Mouse (Mus musculus) heart, embryonic 13.5 days (tissue): Measurements from ENCODE around the gene Pola2. TPM values are rescaled to one million over a fixed set of nuclear protein-coding genes. Genes with fewer than 3 reads are reported as not detected.

ENCODE experiments used
- ATAC-seq: fragments of 200-750 bp; cut with Nextera tagmentation; 2 replicates; pipeline ENCODE4 v1.8.0; 2017; ENCODE audit warnings: moderate TSS enrichment; ENCODE audit not compliant: insufficient number of reproducible peaks, low FRiP score, low TSS enrichment; ENCODE audit errors: extremely low read depth
- H3K27ac ChIP-seq: fragments of 300-500 bp; sonication (generic); replicated peaks from 2 replicates; pipeline ENCODE4 v1.5.1; 2015; ENCODE audit warnings: moderate library complexity, mild to moderate bottlenecking, inconsistent platforms
- H3K27me3 ChIP-seq: fragments of 300-500 bp; sonication (generic); replicated peaks from 2 replicates; pipeline ENCODE4 v1.6.1; 2015; ENCODE audit warnings: mild to moderate bottlenecking, inconsistent platforms
- H3K36me3 ChIP-seq: fragments of 300-500 bp; sonication (generic); 2 replicates; pipeline ENCODE4 v1.6.1; 2015; ENCODE audit warnings: mild to moderate bottlenecking, inconsistent platforms
- H3K4me1 ChIP-seq: fragments of 300-500 bp; sonication (generic); 2 replicates; pipeline ENCODE4 v1.6.1; 2015; ENCODE audit warnings: inconsistent platforms
- H3K4me2 ChIP-seq: fragments of 300-500 bp; sonication (generic); 2 replicates; pipeline ENCODE4 v1.6.1; 2015; ENCODE audit warnings: inconsistent platforms, mild to moderate bottlenecking, moderate library complexity
- H3K4me3 ChIP-seq: fragments of 300-500 bp; sonication (generic); 2 replicates; pipeline ENCODE4 v1.5.1; 2015; ENCODE audit warnings: moderate library complexity, mild to moderate bottlenecking, inconsistent platforms
- H3K9ac ChIP-seq: fragments of 300-500 bp; sonication (generic); 2 replicates; pipeline ENCODE4 v1.6.1; 2015; ENCODE audit warnings: inconsistent platforms, mild to moderate bottlenecking, moderate library complexity
- H3K9me3 ChIP-seq: fragments of 300-500 bp; sonication (generic); 2 replicates; pipeline ENCODE4 v1.6.1; 2016; ENCODE audit warnings: inconsistent platforms
- WGBS: fragments of 180-500 bp; shearing (Covaris S2); methylation state at CpG from one replicate; pipeline ENCODE4 v1.1.7; 2015; ENCODE audit warnings: mixed read lengths; 5-methylcytosine and 5-hydroxymethylcytosine counted together
- polyA plus RNA-seq: library from polyadenylated mRNA; unstranded; fragments of >200 nt; fragmentation: Nextera tagmentation; extraction: Ambion mirVana; gene quantifications from 2 replicates; pipeline ENCODE4 v1.2.1, GENCODE M21; 2015

Pola2 gene
- polyA plus RNA-seq, 1 experiment from 2014 or later = 47.2 TPM

DNA sequence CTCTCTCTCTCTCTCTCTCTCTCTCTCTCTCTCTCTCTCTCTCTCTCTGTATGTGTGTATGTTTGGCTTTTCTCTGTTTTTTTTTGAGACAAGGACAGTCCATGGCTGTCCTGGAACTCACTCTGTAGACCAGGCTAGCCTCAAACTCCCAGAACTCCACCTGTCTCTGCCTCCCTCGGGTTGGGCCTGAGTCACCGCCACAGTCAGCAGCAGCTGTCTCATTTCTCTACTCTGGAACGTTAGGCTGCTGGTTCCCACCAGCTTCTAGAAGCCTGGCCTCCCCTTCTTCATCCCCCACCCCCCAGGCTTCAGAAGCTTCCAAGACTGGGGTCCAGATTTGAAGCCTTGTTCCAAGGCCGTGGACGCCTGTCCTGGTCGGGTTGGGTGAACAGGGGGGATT, 25.6 kb upstream of the Pola2 start:
- Histone ChIP-seq H3K9ac (peak overlapping the region; percentile 10; the same call in 1 of the 2 replicates), H3K4me2 (peak overlapping the region; percentile 59), H3K27ac (no peak overlapping the region), H3K27me3 (no peaks in the 10 kb centered on the region), H3K9me3 (no peaks in the 10 kb centered on the region), H3K4me1 (peaks cover 25% of the 10 kb centered on the region), H3K4me3 (no peak overlapping the region), H3K36me3 (peaks cover 20% of the 10 kb centered on the region; the same call in 1 of the 2 replicates)
- WGBS = 56% methylated on average over 6 of the region's 6 CpGs
- ATAC-seq = no peak

DNA sequence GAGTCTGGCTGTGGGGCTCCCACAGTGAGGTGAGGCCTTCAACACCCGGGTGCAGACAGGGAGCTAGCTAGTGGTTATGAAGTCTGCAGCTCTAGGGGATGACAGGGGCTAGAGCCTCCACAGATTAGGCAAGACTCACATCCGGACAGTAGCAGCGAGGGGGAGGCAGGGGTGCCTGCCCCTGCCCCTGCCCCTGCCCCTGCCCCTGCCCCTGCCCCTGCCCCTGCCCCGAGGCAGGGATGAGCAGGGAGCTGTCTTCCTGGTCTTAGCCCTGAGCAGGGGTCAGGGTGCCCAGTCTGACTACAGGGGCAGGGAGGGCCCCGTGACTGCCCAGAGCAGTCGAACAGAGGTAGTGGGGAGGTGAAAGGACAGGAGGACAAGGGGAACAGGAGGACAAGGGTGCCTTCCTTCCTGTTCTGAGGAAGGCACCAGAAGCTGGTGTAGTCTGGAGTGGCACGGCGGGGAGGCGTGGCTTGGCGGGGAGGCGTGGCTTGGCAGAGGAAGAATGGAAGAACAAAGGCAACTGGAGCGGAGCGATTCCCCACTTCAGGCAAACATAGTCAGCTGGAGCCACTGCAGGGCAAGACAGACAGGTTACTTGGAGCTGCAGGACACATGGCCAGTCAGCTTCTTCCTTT, 24.9 kb upstream of the Pola2 start:
- Histone ChIP-seq H3K36me3 (peaks cover 15% of the 10 kb centered on the region; the same call in 1 of the 2 replicates), H3K27me3 (no peaks in the 10 kb centered on the region), H3K4me1 (peaks cover 25% of the 10 kb centered on the region), H3K27ac (peak overlapping the region; percentile 77), H3K9me3 (no peaks in the 10 kb centered on the region), H3K4me2 (peak overlapping the region; percentile 59), H3K9ac (peak overlapping the region; percentile 71), H3K4me3 (peak overlapping the region; percentile 22)
- no peak; the same call in 1 of the 2 replicates for ATAC-seq
- WGBS = 5% methylated on average over 13 of the region's 13 CpGs

DNA sequence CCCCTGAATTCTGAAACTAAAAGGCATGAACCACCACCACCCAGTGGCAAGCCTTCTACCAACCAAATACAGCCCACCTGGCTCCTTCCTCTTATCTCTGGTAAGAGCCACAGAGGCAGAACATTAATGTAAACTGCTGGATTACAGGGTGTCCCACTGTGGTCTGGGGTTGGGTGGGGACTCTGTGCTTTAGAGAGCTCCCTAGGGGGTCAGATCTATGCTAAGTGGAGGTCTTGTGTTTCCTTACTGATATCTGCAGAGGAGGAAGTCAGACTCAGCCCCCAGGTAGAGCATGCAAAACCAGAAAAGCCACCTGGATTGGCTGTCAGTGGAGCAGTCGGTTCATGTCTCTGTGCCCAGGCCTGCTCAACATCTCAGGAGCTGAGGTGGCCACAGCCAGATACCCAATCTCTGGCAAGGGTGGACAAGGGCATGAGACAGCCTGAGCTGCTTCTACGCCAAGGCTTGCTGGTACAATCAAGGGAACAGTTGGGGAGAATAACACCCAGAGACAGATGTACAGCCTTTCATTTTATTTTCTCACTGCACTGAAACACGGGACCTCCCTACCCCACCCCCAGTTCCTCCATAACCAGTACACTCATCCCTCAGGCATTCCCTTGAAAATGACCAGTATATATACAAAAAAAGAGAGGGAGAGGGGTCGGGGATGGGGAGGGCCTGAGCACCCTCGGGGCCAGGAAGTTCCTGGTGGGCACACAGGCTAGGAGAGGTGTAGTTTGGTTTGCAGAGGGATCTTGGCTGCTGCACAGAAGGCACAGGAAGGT, 24.2 kb upstream of the Pola2 start:
- Histone ChIP-seq H3K36me3 (peaks cover 13% of the 10 kb centered on the region; the same call in 1 of the 2 replicates), H3K4me1 (peaks cover 25% of the 10 kb centered on the region), H3K4me3 (no peak overlapping the region), H3K4me2 (peak overlapping the region; percentile 59), H3K27me3 (no peaks in the 10 kb centered on the region), H3K27ac (peak overlapping the region; percentile 77), H3K9ac (peak overlapping the region; percentile 71), H3K9me3 (no peaks in the 10 kb centered on the region)
- ATAC-seq = no peak
- 52% methylated on average over 5 of the region's 5 CpGs for WGBS

DNA sequence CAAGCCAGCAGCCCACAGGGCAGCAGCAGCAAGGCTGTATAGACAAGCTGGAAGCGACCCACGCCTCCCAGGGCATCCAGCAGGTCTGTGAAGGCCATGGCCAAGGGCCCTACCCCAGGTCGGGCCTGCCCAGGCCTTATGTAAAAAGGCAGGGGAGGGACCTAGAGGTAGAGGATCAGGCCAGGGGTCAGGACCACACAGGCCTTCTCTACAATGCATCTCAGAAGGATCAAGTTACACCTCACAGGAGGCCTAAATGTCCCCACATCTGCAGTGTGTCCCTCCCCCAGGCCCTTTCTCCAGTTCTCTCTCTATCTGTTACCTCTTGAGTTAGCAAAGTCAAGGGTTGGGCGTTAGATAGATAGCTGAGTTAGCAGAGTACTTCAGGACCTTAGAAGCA, 22.0 kb upstream of the Pola2 start, which contains the start of gene Slc22a20:
Gene Slc22a20 (minus strand): TSS at position 101 of the 400 bp plus-strand sequence.
- H3K27me3 ChIP-seq = no peaks in the 10 kb centered on the region
- peaks cover 24% of the 10 kb centered on the region for H3K4me1 ChIP-seq
- ATAC-seq = no peak
- WGBS = 46% methylated on average over 4 of the region's 4 CpGs
- H3K4me2 ChIP-seq = no peak within 1 kb of the TSS
- H3K4me3 ChIP-seq = no peak within 1 kb of the TSS
- 0 out of 2 replicates have a peak, but pooled peaks cover 3% of the 10 kb centered on the region for H3K36me3 ChIP-seq
- H3K27ac ChIP-seq = no peak within 1 kb of the TSS
- no peaks in the 10 kb centered on the region for H3K9me3 ChIP-seq
- H3K9ac ChIP-seq = no peak within 1 kb of the TSS

DNA sequence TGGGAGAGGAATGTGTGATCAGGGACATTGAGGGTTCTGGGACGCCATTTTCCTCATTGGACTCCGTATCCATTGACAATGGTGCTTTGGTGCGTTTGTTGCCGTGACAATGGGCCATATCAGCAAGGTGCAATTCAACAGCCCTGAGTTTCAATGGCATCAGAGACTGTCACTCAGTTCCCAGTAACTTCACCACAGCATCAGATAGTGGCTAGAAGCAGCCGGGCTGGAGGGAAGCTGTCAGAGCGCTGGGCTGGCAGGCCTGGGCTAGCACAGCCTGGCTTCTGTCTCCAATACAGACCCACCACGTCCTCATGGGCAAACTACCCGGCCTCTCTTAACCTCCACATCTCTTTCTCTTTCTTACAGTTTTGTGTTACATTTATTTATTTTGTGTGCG, 16.5 kb upstream of the Pola2 start:
- Histone ChIP-seq H3K36me3 (no peaks in the 10 kb centered on the region), H3K4me3 (no peak overlapping the region), H3K4me1 (no peaks in the 10 kb centered on the region), H3K9ac (no peak overlapping the region), H3K27ac (no peak overlapping the region), H3K9me3 (no peaks in the 10 kb centered on the region), H3K27me3 (no peaks in the 10 kb centered on the region), H3K4me2 (no peak overlapping the region)
- ATAC-seq = no peak
- WGBS = 62% methylated on average over 9 of the region's 9 CpGs

DNA sequence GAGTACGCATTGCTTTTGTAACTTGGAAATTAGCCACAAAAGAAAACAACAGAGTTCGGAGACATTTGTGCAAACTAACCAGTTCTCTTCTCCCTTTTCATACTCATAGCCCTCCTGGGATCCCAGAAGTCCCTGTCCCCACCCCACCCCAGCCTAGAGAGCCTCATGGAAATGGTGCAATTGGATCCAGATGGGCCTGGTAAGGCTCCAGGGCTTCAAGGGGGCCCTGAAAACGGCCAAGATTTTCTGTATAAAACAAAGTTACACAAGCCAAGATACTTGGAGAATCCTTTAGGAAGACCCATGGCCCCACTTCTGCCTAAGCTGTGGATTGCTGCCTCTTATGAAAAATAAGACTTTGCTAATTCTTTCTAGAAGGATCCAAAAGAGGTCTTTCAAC, 13.7 kb upstream of the Pola2 start:
- H3K36me3 ChIP-seq = no peaks in the 10 kb centered on the region
- H3K9me3 ChIP-seq = no peaks in the 10 kb centered on the region

DNA sequence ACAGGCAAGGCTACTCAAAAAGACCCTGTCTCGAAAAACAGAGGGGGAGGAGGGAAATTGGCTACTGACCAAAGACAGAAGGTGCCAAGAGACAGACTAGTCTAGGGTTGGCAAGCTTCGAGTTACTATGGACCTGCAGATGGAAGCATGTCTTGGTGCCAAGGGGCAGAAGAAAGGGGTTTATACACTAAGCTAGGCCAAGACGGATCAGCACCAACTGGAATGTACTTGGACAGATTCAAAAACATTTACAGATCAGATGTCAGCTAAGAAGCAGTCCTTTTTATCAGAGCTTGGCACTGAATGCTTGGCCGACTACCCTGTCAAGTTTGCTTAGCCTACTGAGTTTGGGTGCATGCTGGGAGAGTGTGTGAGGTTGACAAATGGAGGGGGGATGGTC, 11.7 kb upstream of the Pola2 start:
- 62% methylated on average over 4 of the region's 4 CpGs for WGBS
- no peak overlapping the region for H3K4me2 ChIP-seq
- no peak for ATAC-seq
- no peak overlapping the region for H3K4me3 ChIP-seq
- no peaks in the 10 kb centered on the region for H3K9me3 ChIP-seq
- no peaks in the 10 kb centered on the region for H3K36me3 ChIP-seq
- no peaks in the 10 kb centered on the region for H3K4me1 ChIP-seq
- no peak overlapping the region for H3K9ac ChIP-seq
- no peak overlapping the region for H3K27ac ChIP-seq
- H3K27me3 ChIP-seq = peaks cover 5% of the 10 kb centered on the region; the same call in 1 of the 2 replicates

More for the DNA sequence above, 13.7 kb upstream of the Pola2 start:
- Histone ChIP-seq H3K4me2 (no peak overlapping the region), H3K9ac (no peak overlapping the region), H3K4me1 (no peaks in the 10 kb centered on the region), H3K4me3 (no peak overlapping the region), H3K27me3 (no peaks in the 10 kb centered on the region), H3K27ac (no peak overlapping the region)
- no peak for ATAC-seq
- 65% methylated on average over 3 of the region's 3 CpGs for WGBS

DNA sequence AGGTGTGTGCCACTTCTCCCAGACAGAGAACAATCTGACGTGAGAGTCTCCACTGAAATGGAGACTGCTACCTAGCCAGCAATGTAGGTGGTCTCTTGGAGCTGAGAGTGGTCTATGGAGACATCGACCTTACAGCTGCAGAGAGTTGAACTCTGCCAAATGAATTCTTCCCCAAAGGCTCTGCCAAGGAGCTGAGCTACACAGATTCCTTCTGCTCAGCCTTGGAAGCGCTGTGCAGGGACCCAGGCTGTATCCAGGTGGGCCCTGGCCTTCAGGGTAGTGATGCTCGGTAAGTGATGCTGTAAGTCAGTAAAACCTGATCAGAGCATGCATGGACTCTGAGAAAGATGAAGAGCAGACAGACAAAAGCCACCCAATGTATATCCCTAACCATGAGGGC, 11.1 kb upstream of the Pola2 start:
- no peak for ATAC-seq
- Histone ChIP-seq H3K4me2 (no peak overlapping the region), H3K4me3 (no peak overlapping the region)

DNA sequence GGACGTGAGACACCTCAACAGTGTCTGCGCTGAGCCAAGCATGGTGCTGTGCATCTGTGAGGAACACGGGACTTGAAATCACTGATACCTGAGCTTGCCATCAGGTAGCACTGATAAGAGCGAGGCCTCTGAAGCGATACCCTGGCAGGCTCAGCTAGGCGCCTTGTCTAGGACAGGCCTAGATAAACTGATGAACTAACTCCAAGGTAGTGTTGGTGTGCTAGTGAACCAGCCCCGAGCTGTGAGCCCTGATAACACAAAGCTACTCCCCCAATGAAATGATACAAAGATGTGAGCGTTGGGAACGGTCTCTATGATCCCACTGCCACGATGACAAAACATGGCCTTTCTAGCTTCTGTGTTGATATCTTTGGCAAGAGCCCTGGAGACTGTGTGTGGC, 3.7 kb upstream of the Pola2 start:
- Histone ChIP-seq H3K36me3 (no peaks in the 10 kb centered on the region), H3K4me2 (no peak overlapping the region), H3K4me3 (no peak overlapping the region), H3K4me1 (peaks cover 20% of the 10 kb centered on the region), H3K27ac (no peak overlapping the region), H3K9ac (no peak overlapping the region), H3K9me3 (no peaks in the 10 kb centered on the region), H3K27me3 (peaks cover 5% of the 10 kb centered on the region; the same call in 1 of the 2 replicates)
- no peak for ATAC-seq
- WGBS = 68% methylated on average over 10 of the region's 10 CpGs

More for the DNA sequence above, 11.1 kb upstream of the Pola2 start:
- Histone ChIP-seq H3K27me3 (peaks cover 5% of the 10 kb centered on the region; the same call in 1 of the 2 replicates), H3K9me3 (no peaks in the 10 kb centered on the region), H3K27ac (no peak overlapping the region), H3K36me3 (no peaks in the 10 kb centered on the region), H3K4me1 (no peaks in the 10 kb centered on the region), H3K9ac (no peak overlapping the region)
- 63% methylated on average over 4 of the region's 4 CpGs for WGBS

DNA sequence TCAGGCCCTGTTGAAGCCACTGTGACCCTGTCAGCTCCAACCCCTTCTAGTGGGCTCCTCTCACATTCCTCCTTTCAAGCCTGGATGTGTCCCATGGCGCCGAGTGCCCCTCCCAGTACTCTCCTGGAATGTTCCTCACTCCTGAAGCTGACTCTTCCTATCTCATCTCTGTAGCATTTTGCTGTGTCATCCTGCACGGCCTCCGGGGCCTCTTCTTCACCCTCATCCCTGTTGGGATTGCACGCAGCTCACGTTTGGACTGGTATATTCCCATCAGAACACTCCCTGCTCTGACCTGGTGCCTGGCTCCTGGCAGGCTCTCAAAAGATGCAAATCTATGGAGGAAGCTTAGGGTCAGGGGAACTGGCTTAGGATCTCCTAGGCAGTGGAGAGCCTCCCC, 2.8 kb upstream of the Pola2 start:
- Histone ChIP-seq H3K9me3 (no peaks in the 10 kb centered on the region), H3K27ac (no peak overlapping the region), H3K36me3 (no peaks in the 10 kb centered on the region), H3K27me3 (peaks cover 5% of the 10 kb centered on the region; the same call in 1 of the 2 replicates), H3K9ac (peak overlapping the region; percentile 47; the same call in 1 of the 2 replicates), H3K4me1 (peaks cover 27% of the 10 kb centered on the region), H3K4me3 (no peak overlapping the region), H3K4me2 (no peak overlapping the region)
- no peak for ATAC-seq
- WGBS = 22% methylated on average over 6 of the region's 6 CpGs

DNA sequence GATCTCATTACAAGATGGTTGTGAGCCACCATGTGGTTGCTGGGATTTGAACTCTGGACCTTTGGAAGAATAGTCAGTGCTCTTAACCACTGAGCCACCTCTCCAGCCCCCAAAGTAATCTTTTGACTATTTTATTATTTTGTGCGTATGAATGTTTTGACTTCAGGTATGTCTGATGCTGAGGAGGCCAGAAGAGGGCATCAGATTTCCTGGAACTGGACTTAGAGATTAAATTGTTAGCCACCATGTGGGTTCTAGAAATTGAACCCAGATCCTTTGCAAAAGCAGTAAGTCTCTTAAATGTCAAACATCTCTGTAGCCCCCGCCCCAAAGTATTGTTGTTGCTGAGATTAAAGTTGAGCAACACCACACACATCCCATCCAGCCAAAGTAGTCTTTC, 1.9 kb upstream of the Pola2 start:
- Histone ChIP-seq H3K9ac (no peak overlapping the region), H3K27me3 (no peaks in the 10 kb centered on the region), H3K4me1 (peaks cover 35% of the 10 kb centered on the region), H3K4me2 (no peak overlapping the region), H3K36me3 (peaks cover 8% of the 10 kb centered on the region), H3K27ac (no peak overlapping the region), H3K9me3 (no peaks in the 10 kb centered on the region), H3K4me3 (no peak overlapping the region)
- no peak for ATAC-seq
- 95% methylated on average over 2 of the region's 2 CpGs for WGBS
